Mouse (Mus musculus) right cerebral cortex, adult 2 months (tissue): ENCODE results near the gene Adamtsl3.

Experiments
- DNase-seq, 2 experiments: peaks; one replicate each; pipeline ENCODE4 v3.0.0; 2021 to 2022; ENCODE audit warnings: low spot score in 2 of 2

Gene Adamtsl3

GRCm38 (mm10) chr7:82502511-82502910, 167.0 kb downstream of the Adamtsl3 start:
- DNase-seq: no peak

GRCm38 (mm10) chr7:82504101-82504500, 168.6 kb downstream of the Adamtsl3 start:
- peak; percentile 69 to 80 for DNase-seq

GRCm38 (mm10) chr7:82530583-82530982, 195.1 kb downstream of the Adamtsl3 start:
- DNase-seq: no peak

GRCm38 (mm10) chr7:82531376-82531775, 195.9 kb downstream of the Adamtsl3 start:
- DNase-seq: no peak

- no peak for DNase-seq
Measured at GRCm38 (mm10) chr7:82533188-82533587, 197.7 kb downstream of the Adamtsl3 start.

GRCm38 (mm10) chr7:82533747-82534504, 198.4 kb downstream of the Adamtsl3 start:
- DNase-seq: no peak

GRCm38 (mm10) chr7:82544390-82544919, 209.0 kb downstream of the Adamtsl3 start:
- DNase-seq: no peak

- DNase-seq: no peak
Measured at GRCm38 (mm10) chr7:82552005-82552404, 216.5 kb downstream of the Adamtsl3 start.

GRCm38 (mm10) chr7:82555803-82556202, 220.3 kb downstream of the Adamtsl3 start:
- DNase-seq: no peak

GRCm38 (mm10) chr7:82556417-82556816, 220.9 kb downstream of the Adamtsl3 start:
- DNase-seq: no peak

GRCm38 (mm10) chr7:82557111-82557510, 221.6 kb downstream of the Adamtsl3 start:
- DNase-seq: peak; percentile 19 to 22

GRCm38 (mm10) chr7:82566688-82567087, 231.2 kb downstream of the Adamtsl3 start:
- DNase-seq: no peak

- no peak for DNase-seq
Measured at GRCm38 (mm10) chr7:82567811-82568210, 232.3 kb downstream of the Adamtsl3 start.

- DNase-seq: no peak
Measured at GRCm38 (mm10) chr7:82572981-82573380, 237.5 kb downstream of the Adamtsl3 start.

- DNase-seq: no peak
Measured at GRCm38 (mm10) chr7:82580007-82580406, 244.5 kb downstream of the Adamtsl3 start.

- DNase-seq: no peak
Measured at GRCm38 (mm10) chr7:82581802-82582201, 246.3 kb downstream of the Adamtsl3 start.

- DNase-seq: no peak
Measured at GRCm38 (mm10) chr7:82582534-82582933, 247.0 kb downstream of the Adamtsl3 start.

GRCm38 (mm10) chr7:82590931-82591330, 255.4 kb downstream of the Adamtsl3 start:
- DNase-seq: no peak

GRCm38 (mm10) chr7:82602008-82602407, 266.5 kb downstream of the Adamtsl3 start:
- DNase-seq: no peak

GRCm38 (mm10) chr7:82605425-82605824, 269.9 kb downstream of the Adamtsl3 start:
- DNase-seq: no peak

GRCm38 (mm10) chr7:82609629-82610028, 274.1 kb downstream of the Adamtsl3 start:
- peak; percentile 3 to 5 for DNase-seq

- DNase-seq: no peak
Measured at GRCm38 (mm10) chr7:82625342-82625741, 289.8 kb downstream of the Adamtsl3 start.

- no peak for DNase-seq
Measured at GRCm38 (mm10) chr7:82647183-82647582, 311.7 kb downstream of the Adamtsl3 start.
